Mouse (Mus musculus): ENCODE measurements at regions not wholly inside any gene's neighbourhood (a gene's known extent, or its start where the extent isn't known, plus 50 kb on each side); places are given as distances from the start of the nearest gene placed in this dataset.

- H3K27me3 ChIP-seq (ENCODE audit: control insufficient read depth, insufficient read depth, low read length), result no peaks in the 10 kb centered on the region
- H3K4me3 ChIP-seq (ENCODE audit: control insufficient read depth, low read depth, low read length), result no peak overlapping the region
- no peaks in the 10 kb centered on the region for H3K36me3 ChIP-seq (ENCODE audit: control insufficient read depth, insufficient read depth, low read length)
- H3K4me1 ChIP-seq (ENCODE audit: control insufficient read depth, insufficient read depth, low read length), result peaks cover 3% of the 10 kb centered on the region
- H3K27ac ChIP-seq (ENCODE audit: control insufficient read depth, insufficient read depth, low read depth, low read length), result no peak overlapping the region
- no peak for TF ChIP-seq POLR2A (IDR thresholded peaks at IDR 0.05; ENCODE audit: control insufficient read depth, low read depth, low read length)
- TF ChIP-seq CTCF (IDR thresholded peaks at IDR 0.05; ENCODE audit: control insufficient read depth, insufficient read depth, insufficient replicate concordance, low read depth, low read length), result no peak
Measured at GRCm38 (mm10) chr8:115481136-115481535, 226.5 kb downstream of the Maf start.

GRCm38 (mm10) chr8:115478406-115479060 lies 229.1 kb downstream of the Maf start:
- Histone ChIP-seq H3K4me3 (ENCODE audit: control insufficient read depth, low read depth, low read length) (no peak overlapping the region), H3K27me3 (ENCODE audit: control insufficient read depth, insufficient read depth, low read length) (no peaks in the 10 kb centered on the region), H3K27ac (ENCODE audit: control insufficient read depth, insufficient read depth, low read depth, low read length) (no peak overlapping the region), H3K4me1 (ENCODE audit: control insufficient read depth, insufficient read depth, low read length) (peaks cover 3% of the 10 kb centered on the region), H3K36me3 (ENCODE audit: control insufficient read depth, insufficient read depth, low read length) (no peaks in the 10 kb centered on the region)
- TF ChIP-seq POLR2A (IDR thresholded peaks at IDR 0.05; ENCODE audit: control insufficient read depth, low read depth, low read length) (no peak), CTCF (IDR thresholded peaks at IDR 0.05; ENCODE audit: control insufficient read depth, insufficient read depth, insufficient replicate concordance, low read depth, low read length) (no peak)

GRCm38 (mm10) chr8:115476071-115476470 lies 231.5 kb downstream of the Maf start:
- no peak overlapping the region for H3K27ac ChIP-seq (ENCODE audit: control insufficient read depth, insufficient read depth, low read depth, low read length)
- H3K4me1 ChIP-seq (ENCODE audit: control insufficient read depth, insufficient read depth, low read length), result peaks cover 3% of the 10 kb centered on the region
- TF ChIP-seq POLR2A (IDR thresholded peaks at IDR 0.05; ENCODE audit: control insufficient read depth, low read depth, low read length), result no peak
- TF ChIP-seq CTCF (IDR thresholded peaks at IDR 0.05; ENCODE audit: control insufficient read depth, insufficient read depth, insufficient replicate concordance, low read depth, low read length), result no peak
- H3K27me3 ChIP-seq (ENCODE audit: control insufficient read depth, insufficient read depth, low read length), result no peaks in the 10 kb centered on the region
- H3K4me3 ChIP-seq (ENCODE audit: control insufficient read depth, low read depth, low read length), result no peak overlapping the region
- H3K36me3 ChIP-seq (ENCODE audit: control insufficient read depth, insufficient read depth, low read length), result no peaks in the 10 kb centered on the region

GRCm38 (mm10) chr8:115475156-115475555 lies 232.4 kb downstream of the Maf start:
- Histone ChIP-seq H3K4me1 (ENCODE audit: control insufficient read depth, insufficient read depth, low read length) (peaks cover 3% of the 10 kb centered on the region), H3K27ac (ENCODE audit: control insufficient read depth, insufficient read depth, low read depth, low read length) (no peak overlapping the region), H3K4me3 (ENCODE audit: control insufficient read depth, low read depth, low read length) (no peak overlapping the region), H3K36me3 (ENCODE audit: control insufficient read depth, insufficient read depth, low read length) (no peaks in the 10 kb centered on the region), H3K27me3 (ENCODE audit: control insufficient read depth, insufficient read depth, low read length) (no peaks in the 10 kb centered on the region)
- TF ChIP-seq CTCF (IDR thresholded peaks at IDR 0.05; ENCODE audit: control insufficient read depth, insufficient read depth, insufficient replicate concordance, low read depth, low read length) (no peak), POLR2A (IDR thresholded peaks at IDR 0.05; ENCODE audit: control insufficient read depth, low read depth, low read length) (no peak)

- Histone ChIP-seq H3K36me3 (ENCODE audit: control insufficient read depth, insufficient read depth, low read length) (no peaks in the 10 kb centered on the region), H3K27me3 (ENCODE audit: control insufficient read depth, insufficient read depth, low read length) (no peaks in the 10 kb centered on the region), H3K4me3 (ENCODE audit: control insufficient read depth, low read depth, low read length) (no peak overlapping the region), H3K27ac (ENCODE audit: control insufficient read depth, insufficient read depth, low read depth, low read length) (no peak overlapping the region), H3K4me1 (ENCODE audit: control insufficient read depth, insufficient read depth, low read length) (peaks cover under 1% of the 10 kb centered on the region; the same call in 1 of the 2 replicates)
- TF ChIP-seq CTCF (IDR thresholded peaks at IDR 0.05; ENCODE audit: control insufficient read depth, insufficient read depth, insufficient replicate concordance, low read depth, low read length) (no peak), POLR2A (IDR thresholded peaks at IDR 0.05; ENCODE audit: control insufficient read depth, low read depth, low read length) (no peak)
Measured at GRCm38 (mm10) chr8:115473974-115474373, 233.6 kb downstream of the Maf start.

- no peaks in the 10 kb centered on the region for H3K4me1 ChIP-seq (ENCODE audit: control insufficient read depth, insufficient read depth, low read length)
- no peaks in the 10 kb centered on the region for H3K36me3 ChIP-seq (ENCODE audit: control insufficient read depth, insufficient read depth, low read length)
- no peak overlapping the region for H3K27ac ChIP-seq (ENCODE audit: control insufficient read depth, insufficient read depth, low read depth, low read length)
- TF ChIP-seq CTCF (IDR thresholded peaks at IDR 0.05; ENCODE audit: control insufficient read depth, insufficient read depth, insufficient replicate concordance, low read depth, low read length), result no peak
- no peak for TF ChIP-seq POLR2A (IDR thresholded peaks at IDR 0.05; ENCODE audit: control insufficient read depth, low read depth, low read length)
- H3K4me3 ChIP-seq (ENCODE audit: control insufficient read depth, low read depth, low read length), result no peak overlapping the region
- H3K27me3 ChIP-seq (ENCODE audit: control insufficient read depth, insufficient read depth, low read length), result no peaks in the 10 kb centered on the region
Measured at GRCm38 (mm10) chr8:115466553-115466952, 241.0 kb downstream of the Maf start.

GRCm38 (mm10) chr8:115466122-115466521 lies 241.5 kb downstream of the Maf start:
- TF ChIP-seq CTCF (IDR thresholded peaks at IDR 0.05; ENCODE audit: control insufficient read depth, insufficient read depth, insufficient replicate concordance, low read depth, low read length) (no peak), POLR2A (IDR thresholded peaks at IDR 0.05; ENCODE audit: control insufficient read depth, low read depth, low read length) (no peak)
- Histone ChIP-seq H3K4me1 (ENCODE audit: control insufficient read depth, insufficient read depth, low read length) (no peaks in the 10 kb centered on the region), H3K36me3 (ENCODE audit: control insufficient read depth, insufficient read depth, low read length) (no peaks in the 10 kb centered on the region), H3K4me3 (ENCODE audit: control insufficient read depth, low read depth, low read length) (no peak overlapping the region), H3K27me3 (ENCODE audit: control insufficient read depth, insufficient read depth, low read length) (no peaks in the 10 kb centered on the region), H3K27ac (ENCODE audit: control insufficient read depth, insufficient read depth, low read depth, low read length) (no peak overlapping the region)

Data from testis, adult 2 months (tissue).